Mouse (Mus musculus): ENCODE results near the gene Mapk12. TPM values are rescaled to one million over a fixed set of nuclear protein-coding genes. Genes with fewer than 3 reads are reported as not detected.

Mapk12 gene
- polyA plus RNA-seq, 1 experiment from 2014 or later: 3.1 TPM

- H3K27ac ChIP-seq (ENCODE audit: low read length): no peak overlapping the region
- H3K4me2 ChIP-seq (ENCODE audit: low read depth, low read length): no peak overlapping the region
- no peak for ATAC-seq
- no peak overlapping the region for H3K4me3 ChIP-seq (ENCODE audit: low read length)
- no peaks in the 10 kb centered on the region for H3K9me3 ChIP-seq (ENCODE audit: control insufficient read depth, low read length)
- H3K27me3 ChIP-seq (replicated peaks; ENCODE audit: control insufficient read depth, insufficient read depth, low read length): peaks cover 70% of the 10 kb centered on the region
- no peak overlapping the region for H3K9ac ChIP-seq (ENCODE audit: low read depth, low read length)
- WGBS: 83% methylated on average over 11 of the region's 11 CpGs
- peaks cover 27% of the 10 kb centered on the region for H3K4me1 ChIP-seq (ENCODE audit: control insufficient read depth, insufficient read depth, low read length)
- no peaks in the 10 kb centered on the region for H3K36me3 ChIP-seq (ENCODE audit: control insufficient read depth, insufficient read depth, low read length)
Observed at GRCm38 (mm10) chr15:89144965-89145364, 4.5 kb upstream of the Mapk12 start.

- Histone ChIP-seq H3K9me3 (ENCODE audit: control insufficient read depth, low read length) (no peaks in the 10 kb centered on the region), H3K27me3 (replicated peaks; ENCODE audit: control insufficient read depth, insufficient read depth, low read length) (peaks cover 65% of the 10 kb centered on the region), H3K9ac (ENCODE audit: low read depth, low read length) (no peak overlapping the region), H3K4me3 (ENCODE audit: low read length) (no peak overlapping the region), H3K4me2 (ENCODE audit: low read depth, low read length) (no peak overlapping the region), H3K36me3 (ENCODE audit: control insufficient read depth, insufficient read depth, low read length) (no peaks in the 10 kb centered on the region), H3K27ac (ENCODE audit: low read length) (no peak overlapping the region), H3K4me1 (ENCODE audit: control insufficient read depth, insufficient read depth, low read length) (peaks cover 26% of the 10 kb centered on the region)
- ATAC-seq: no peak
- WGBS: 71% methylated on average over 2 of the region's 2 CpGs
Observed at GRCm38 (mm10) chr15:89143134-89143533, 2.6 kb upstream of the Mapk12 start.

- Histone ChIP-seq H3K9me3 (ENCODE audit: control insufficient read depth, low read length) (no peaks in the 10 kb centered on the region), H3K4me1 (ENCODE audit: control insufficient read depth, insufficient read depth, low read length) (peaks cover 19% of the 10 kb centered on the region), H3K4me2 (ENCODE audit: low read depth, low read length) (no peak overlapping the region), H3K27me3 (replicated peaks; ENCODE audit: control insufficient read depth, insufficient read depth, low read length) (peaks cover 55% of the 10 kb centered on the region), H3K4me3 (ENCODE audit: low read length) (no peak overlapping the region), H3K27ac (ENCODE audit: low read length) (no peak overlapping the region), H3K9ac (ENCODE audit: low read depth, low read length) (no peak overlapping the region), H3K36me3 (ENCODE audit: control insufficient read depth, insufficient read depth, low read length) (no peaks in the 10 kb centered on the region)
- no peak for ATAC-seq
- 54% methylated on average over 4 of the region's 4 CpGs for WGBS
Observed at GRCm38 (mm10) chr15:89141905-89142304, 1.4 kb upstream of the Mapk12 start.

GRCm38 (mm10) chr15:89141443-89141842, 940 bp upstream of the Mapk12 start:
- 14% methylated on average over 5 of the region's 5 CpGs for WGBS
- ATAC-seq: no peak
- Histone ChIP-seq H3K27ac (ENCODE audit: low read length) (no peak overlapping the region), H3K4me2 (ENCODE audit: low read depth, low read length) (no peak overlapping the region), H3K9ac (ENCODE audit: low read depth, low read length) (no peak overlapping the region), H3K9me3 (ENCODE audit: control insufficient read depth, low read length) (no peaks in the 10 kb centered on the region), H3K4me3 (ENCODE audit: low read length) (no peak overlapping the region), H3K27me3 (replicated peaks; ENCODE audit: control insufficient read depth, insufficient read depth, low read length) (peaks cover 50% of the 10 kb centered on the region), H3K36me3 (ENCODE audit: control insufficient read depth, insufficient read depth, low read length) (no peaks in the 10 kb centered on the region), H3K4me1 (ENCODE audit: control insufficient read depth, insufficient read depth, low read length) (peaks cover 14% of the 10 kb centered on the region)

- Histone ChIP-seq H3K27me3 (replicated peaks; ENCODE audit: control insufficient read depth, insufficient read depth, low read length) (peaks cover 37% of the 10 kb centered on the region), H3K4me3 (ENCODE audit: low read length) (peak overlapping the region; percentile 59), H3K36me3 (ENCODE audit: control insufficient read depth, insufficient read depth, low read length) (no peaks in the 10 kb centered on the region), H3K9ac (ENCODE audit: low read depth, low read length) (peak overlapping the region; percentile 59), H3K4me2 (ENCODE audit: low read depth, low read length) (peak overlapping the region; percentile 94), H3K4me1 (ENCODE audit: control insufficient read depth, insufficient read depth, low read length) (peaks cover 12% of the 10 kb centered on the region), H3K9me3 (ENCODE audit: control insufficient read depth, low read length) (no peaks in the 10 kb centered on the region), H3K27ac (ENCODE audit: low read length) (no peak overlapping the region)
- ATAC-seq: peak; percentile 47
- WGBS: under 1% methylated on average over 53 of the region's 53 CpGs
Observed at GRCm38 (mm10) chr15:89140048-89140658, 350 bp downstream of the Mapk12 start.

GRCm38 (mm10) chr15:89138531-89138930, 2.0 kb downstream of the Mapk12 start:
- Histone ChIP-seq H3K4me2 (ENCODE audit: low read depth, low read length) (no peak overlapping the region), H3K9me3 (ENCODE audit: control insufficient read depth, low read length) (no peaks in the 10 kb centered on the region), H3K4me3 (ENCODE audit: low read length) (no peak overlapping the region), H3K36me3 (ENCODE audit: control insufficient read depth, insufficient read depth, low read length) (no peaks in the 10 kb centered on the region), H3K4me1 (ENCODE audit: control insufficient read depth, insufficient read depth, low read length) (peaks cover 12% of the 10 kb centered on the region), H3K27ac (ENCODE audit: low read length) (no peak overlapping the region), H3K9ac (ENCODE audit: low read depth, low read length) (no peak overlapping the region), H3K27me3 (replicated peaks; ENCODE audit: control insufficient read depth, insufficient read depth, low read length) (peaks cover 31% of the 10 kb centered on the region)
- 94% methylated on average over 6 of the region's 6 CpGs for WGBS
- ATAC-seq: no peak

- 83% methylated on average over 7 of the region's 7 CpGs for WGBS
- no peaks in the 10 kb centered on the region for H3K36me3 ChIP-seq (ENCODE audit: control insufficient read depth, insufficient read depth, low read length)
- H3K9ac ChIP-seq (ENCODE audit: low read depth, low read length): no peak overlapping the region
- ATAC-seq: no peak
- no peaks in the 10 kb centered on the region for H3K9me3 ChIP-seq (ENCODE audit: control insufficient read depth, low read length)
- H3K4me2 ChIP-seq (ENCODE audit: low read depth, low read length): no peak overlapping the region
- H3K27ac ChIP-seq (ENCODE audit: low read length): no peak overlapping the region
- peaks cover 31% of the 10 kb centered on the region for H3K27me3 ChIP-seq (replicated peaks; ENCODE audit: control insufficient read depth, insufficient read depth, low read length)
- no peak overlapping the region for H3K4me3 ChIP-seq (ENCODE audit: low read length)
- peaks cover 12% of the 10 kb centered on the region for H3K4me1 ChIP-seq (ENCODE audit: control insufficient read depth, insufficient read depth, low read length)
Observed at GRCm38 (mm10) chr15:89138046-89138405, 2.5 kb downstream of the Mapk12 start.

- peaks cover 12% of the 10 kb centered on the region for H3K4me1 ChIP-seq (ENCODE audit: control insufficient read depth, insufficient read depth, low read length)
- ATAC-seq: no peak
- 70% methylated on average over 11 of the region's 11 CpGs for WGBS
- no peak overlapping the region for H3K9ac ChIP-seq (ENCODE audit: low read depth, low read length)
- no peak overlapping the region for H3K27ac ChIP-seq (ENCODE audit: low read length)
- H3K9me3 ChIP-seq (ENCODE audit: control insufficient read depth, low read length): no peaks in the 10 kb centered on the region
- peaks cover 29% of the 10 kb centered on the region for H3K27me3 ChIP-seq (replicated peaks; ENCODE audit: control insufficient read depth, insufficient read depth, low read length)
- no peak overlapping the region for H3K4me2 ChIP-seq (ENCODE audit: low read depth, low read length)
- H3K36me3 ChIP-seq (ENCODE audit: control insufficient read depth, insufficient read depth, low read length): no peaks in the 10 kb centered on the region
- no peak overlapping the region for H3K4me3 ChIP-seq (ENCODE audit: low read length)
Observed at GRCm38 (mm10) chr15:89137378-89138045, 3.0 kb downstream of the Mapk12 start.

GRCm38 (mm10) chr15:89136461-89137155, 3.9 kb downstream of the Mapk12 start:
- ATAC-seq: no peak
- no peak overlapping the region for H3K27ac ChIP-seq (ENCODE audit: low read length)
- no peak overlapping the region for H3K9ac ChIP-seq (ENCODE audit: low read depth, low read length)
- peaks cover 24% of the 10 kb centered on the region for H3K27me3 ChIP-seq (replicated peaks; ENCODE audit: control insufficient read depth, insufficient read depth, low read length)
- no peaks in the 10 kb centered on the region for H3K36me3 ChIP-seq (ENCODE audit: control insufficient read depth, insufficient read depth, low read length)
- no peaks in the 10 kb centered on the region for H3K9me3 ChIP-seq (ENCODE audit: control insufficient read depth, low read length)
- no peak overlapping the region for H3K4me2 ChIP-seq (ENCODE audit: low read depth, low read length)
- peaks cover 12% of the 10 kb centered on the region for H3K4me1 ChIP-seq (ENCODE audit: control insufficient read depth, insufficient read depth, low read length)
- WGBS: 95% methylated on average over 5 of the region's 5 CpGs
- H3K4me3 ChIP-seq (ENCODE audit: low read length): no peak overlapping the region

All from intestine, embryonic 16.5 days (tissue).